Mouse (Mus musculus): ENCODE data around the gene Gnai2.

DNA sequence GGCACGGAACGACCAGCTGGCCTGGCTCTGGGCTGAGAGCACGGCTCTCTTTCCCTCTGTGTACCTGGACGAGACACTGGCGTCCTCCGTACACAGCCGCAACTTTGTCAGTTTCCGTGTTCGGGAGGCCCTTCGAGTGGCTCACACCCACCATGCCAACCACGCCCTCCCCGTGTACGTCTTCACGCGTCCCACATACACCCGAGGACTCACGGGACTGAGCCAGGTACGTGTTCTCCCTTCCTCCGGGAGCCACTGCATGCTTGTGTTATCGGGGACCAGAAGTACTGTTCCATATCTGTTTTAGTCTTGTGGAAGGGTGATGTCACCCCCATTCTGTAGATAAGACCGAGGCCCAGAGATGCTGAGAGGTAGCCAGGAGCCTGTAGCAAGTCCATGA is 64.3 kb downstream of the Gnai2 start:
- TF ChIP-seq CTCF (IDR thresholded peaks at IDR 0.05; ENCODE audit: low read depth, low read length) = no peak
- TF ChIP-seq POLR2A (IDR thresholded peaks at IDR 0.05; ENCODE audit: borderline replicate concordance, low read depth, low read length) = no peak
